Mouse (Mus musculus): Measurements from ENCODE around the gene Mthfd1l. TPM values are rescaled to one million over a fixed set of nuclear protein-coding genes. Genes with fewer than 3 reads are reported as not detected.

Mthfd1l gene
- polyA plus RNA-seq, 1 experiment from 2014 or later, result 14.6 TPM

DNA sequence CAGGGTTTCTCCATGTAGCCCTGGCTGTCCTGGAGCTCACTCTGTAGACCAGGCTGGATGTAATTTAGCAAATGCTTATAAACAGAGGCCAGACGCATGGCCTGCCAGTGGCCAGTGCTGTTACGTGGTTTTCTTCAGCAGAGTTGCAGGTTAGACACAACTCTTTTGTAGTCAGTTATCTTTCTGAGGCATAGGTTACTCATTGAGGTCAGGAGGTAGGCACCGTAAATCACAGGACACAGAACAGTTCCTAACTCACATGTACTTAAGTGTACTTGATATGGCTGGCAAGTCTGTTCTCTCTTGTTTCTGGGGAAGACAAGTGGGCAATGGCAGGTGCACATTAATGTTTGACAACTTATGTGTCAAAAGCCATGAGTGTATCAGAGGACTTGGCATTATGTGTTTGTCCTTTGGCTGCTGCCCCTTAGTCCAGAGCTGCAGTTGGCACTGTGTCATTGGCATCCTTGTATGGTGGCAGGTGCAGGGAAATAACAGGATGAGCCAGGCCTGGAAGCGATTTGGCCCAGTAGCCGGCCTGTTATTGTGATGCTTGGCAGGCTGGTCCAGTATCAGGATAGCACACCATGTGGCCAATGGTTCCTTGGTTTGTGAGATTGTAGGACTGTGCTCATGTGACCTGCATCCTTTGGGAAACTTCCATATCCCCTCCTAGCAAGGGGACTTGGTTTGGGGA lies 6.0 kb downstream of the Mthfd1l start:
- H3K27me3 ChIP-seq (replicated peaks), result no peaks in the 10 kb centered on the region
- no peak for ATAC-seq (ENCODE audit: insufficient read depth, low FRiP score, low read depth)
- peaks cover 9% of the 10 kb centered on the region for H3K36me3 ChIP-seq
- WGBS, result 85% methylated on average over 5 of the region's 5 CpGs
- no peak overlapping the region for H3K27ac ChIP-seq
- H3K9me3 ChIP-seq, result no peaks in the 10 kb centered on the region
- H3K4me3 ChIP-seq (replicated peaks), result no peak overlapping the region
- no peak overlapping the region for H3K4me2 ChIP-seq
- no peak overlapping the region for H3K9ac ChIP-seq
- H3K4me1 ChIP-seq, result peaks cover 3% of the 10 kb centered on the region; the same call in 1 of the 2 replicates

DNA sequence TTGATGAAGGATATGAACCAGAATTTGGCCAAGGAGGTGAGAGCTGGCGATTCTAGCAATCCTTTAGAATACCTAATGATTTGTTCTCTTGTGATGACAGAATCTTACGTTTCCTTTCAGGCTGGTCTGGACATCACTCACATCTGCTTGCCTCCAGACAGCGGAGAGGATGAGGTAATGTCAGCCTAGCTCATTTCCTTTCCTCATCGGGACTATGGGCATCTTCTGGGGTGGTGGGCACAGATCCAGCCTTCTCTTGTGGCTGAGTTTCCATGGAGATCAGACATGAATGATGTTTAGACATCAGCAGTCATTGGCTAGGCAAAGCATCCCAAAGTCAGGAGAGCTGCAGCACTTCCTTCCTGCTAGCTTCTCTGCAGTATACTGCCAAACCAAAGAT lies 7.3 kb downstream of the Mthfd1l start:
- no peak for ATAC-seq (ENCODE audit: insufficient read depth, low FRiP score, low read depth)
- WGBS, result 81% methylated on average over 4 of the region's 4 CpGs

DNA sequence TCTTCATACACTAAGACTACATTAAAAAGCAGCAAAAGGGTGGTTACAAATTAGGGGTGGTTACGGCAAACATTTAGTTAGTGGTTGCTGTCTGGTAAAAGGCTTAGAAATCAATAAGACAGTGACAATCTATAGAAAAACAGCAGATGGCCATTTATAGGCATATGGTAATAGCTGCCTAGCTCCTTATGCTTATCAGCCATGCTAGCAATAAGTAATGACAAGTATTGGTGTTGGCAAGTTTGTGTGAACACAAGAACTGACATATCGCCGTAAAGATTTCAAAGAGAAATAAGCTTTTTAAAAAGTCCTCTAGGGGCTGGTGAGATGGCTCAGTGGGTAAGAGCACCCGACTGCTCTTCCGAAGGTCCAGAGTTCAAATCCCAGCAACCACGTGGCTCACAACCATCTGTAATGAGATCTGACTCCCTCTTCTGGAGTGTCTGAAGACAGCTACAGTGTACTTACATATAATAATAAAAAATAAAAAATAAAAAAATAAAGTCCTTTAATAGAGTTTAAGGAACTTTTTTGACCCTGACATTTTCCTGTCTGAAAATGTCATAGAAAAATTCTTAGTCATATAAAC lies 17.5 kb downstream of the Mthfd1l start:
- Histone ChIP-seq H3K27ac (no peak overlapping the region), H3K4me2 (no peak overlapping the region), H3K36me3 (peaks cover 10% of the 10 kb centered on the region; the same call in 1 of the 2 replicates), H3K27me3 (replicated peaks) (no peaks in the 10 kb centered on the region), H3K9ac (no peak overlapping the region), H3K9me3 (no peaks in the 10 kb centered on the region), H3K4me3 (replicated peaks) (no peak overlapping the region), H3K4me1 (no peaks in the 10 kb centered on the region)
- WGBS, result 89% methylated on average over 6 of the region's 6 CpGs
- ATAC-seq (ENCODE audit: insufficient read depth, low FRiP score, low read depth), result no peak

More for the DNA sequence above, 7.3 kb downstream of the Mthfd1l start:
- H3K4me3 ChIP-seq (replicated peaks), result no peak overlapping the region
- H3K4me2 ChIP-seq, result no peak overlapping the region
- H3K9me3 ChIP-seq, result no peaks in the 10 kb centered on the region
- peaks cover 9% of the 10 kb centered on the region for H3K36me3 ChIP-seq
- no peak overlapping the region for H3K9ac ChIP-seq
- H3K4me1 ChIP-seq, result no peaks in the 10 kb centered on the region
- no peaks in the 10 kb centered on the region for H3K27me3 ChIP-seq (replicated peaks)
- H3K27ac ChIP-seq, result no peak overlapping the region

DNA sequence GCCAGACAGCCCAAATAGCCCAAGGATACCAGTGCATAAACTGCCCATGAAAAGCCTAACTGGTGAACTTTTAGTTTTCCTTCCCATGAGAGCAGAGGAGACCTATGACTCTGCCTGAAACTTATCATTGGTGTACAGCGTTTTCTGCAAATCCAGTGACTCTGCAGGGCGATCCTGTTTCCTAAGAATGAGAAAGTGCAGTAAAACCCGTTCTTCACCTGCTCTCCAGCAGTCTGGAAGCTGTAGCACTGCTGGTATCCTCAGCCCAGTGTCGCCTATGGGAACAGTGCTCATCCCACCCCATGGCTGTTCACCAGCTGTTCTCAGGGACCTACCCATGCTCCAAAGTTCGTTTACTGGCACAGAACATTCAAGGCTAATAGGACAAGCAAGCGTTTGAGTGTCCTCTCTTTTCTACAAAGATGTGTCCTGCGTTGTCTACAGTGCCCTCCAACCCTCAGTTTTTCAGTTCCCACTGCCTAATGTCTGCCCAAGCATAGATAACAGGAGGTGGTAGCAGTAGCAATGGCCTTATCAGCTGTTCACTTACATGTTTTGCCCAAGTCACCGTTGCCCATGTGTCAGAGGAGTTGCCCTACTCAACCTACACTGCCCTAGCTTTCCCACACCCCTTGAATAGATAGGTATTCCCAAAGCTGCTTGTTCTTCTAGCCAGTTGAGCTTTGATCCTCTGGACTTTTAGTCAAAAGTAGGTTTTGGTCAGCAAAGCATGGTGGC lies 20.6 kb downstream of the Mthfd1l start:
- no peak overlapping the region for H3K4me2 ChIP-seq
- no peaks in the 10 kb centered on the region for H3K9me3 ChIP-seq
- H3K36me3 ChIP-seq, result peaks cover 13% of the 10 kb centered on the region; the same call in 1 of the 2 replicates
- no peak overlapping the region for H3K9ac ChIP-seq
- no peak overlapping the region for H3K4me3 ChIP-seq (replicated peaks)
- no peaks in the 10 kb centered on the region for H3K4me1 ChIP-seq
- H3K27ac ChIP-seq, result no peak overlapping the region
- peak; percentile 93 for ATAC-seq (ENCODE audit: insufficient read depth, low FRiP score, low read depth)
- no peaks in the 10 kb centered on the region for H3K27me3 ChIP-seq (replicated peaks)
- WGBS, result 85% methylated on average over 8 of the region's 8 CpGs

DNA sequence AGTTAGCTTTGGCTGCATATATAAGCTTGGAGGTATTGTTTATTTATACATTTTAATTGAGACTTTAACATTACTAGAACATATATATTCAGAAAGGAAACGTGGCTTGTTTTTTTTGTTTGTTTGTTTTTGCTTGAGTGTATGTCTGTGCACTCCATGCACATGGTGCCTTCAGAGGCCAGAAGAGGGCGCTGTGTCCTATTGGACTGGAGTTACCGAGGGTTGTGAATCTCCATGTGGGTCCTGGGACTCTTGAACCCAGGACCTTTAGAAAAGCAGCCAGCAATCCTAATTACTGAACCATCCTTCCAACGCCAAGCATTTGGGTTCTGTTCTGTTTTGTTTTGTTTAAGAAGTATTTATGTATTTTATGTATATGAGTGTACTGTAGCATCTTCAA lies 22.4 kb downstream of the Mthfd1l start:
- Histone ChIP-seq H3K27me3 (replicated peaks) (no peaks in the 10 kb centered on the region), H3K9ac (no peak overlapping the region), H3K27ac (no peak overlapping the region), H3K4me2 (no peak overlapping the region), H3K9me3 (no peaks in the 10 kb centered on the region), H3K4me3 (replicated peaks) (no peak overlapping the region), H3K36me3 (peaks cover 13% of the 10 kb centered on the region; the same call in 1 of the 2 replicates), H3K4me1 (no peaks in the 10 kb centered on the region)
- ATAC-seq (ENCODE audit: insufficient read depth, low FRiP score, low read depth), result no peak
- WGBS, result 80% methylated on average over 4 of the region's 4 CpGs

DNA sequence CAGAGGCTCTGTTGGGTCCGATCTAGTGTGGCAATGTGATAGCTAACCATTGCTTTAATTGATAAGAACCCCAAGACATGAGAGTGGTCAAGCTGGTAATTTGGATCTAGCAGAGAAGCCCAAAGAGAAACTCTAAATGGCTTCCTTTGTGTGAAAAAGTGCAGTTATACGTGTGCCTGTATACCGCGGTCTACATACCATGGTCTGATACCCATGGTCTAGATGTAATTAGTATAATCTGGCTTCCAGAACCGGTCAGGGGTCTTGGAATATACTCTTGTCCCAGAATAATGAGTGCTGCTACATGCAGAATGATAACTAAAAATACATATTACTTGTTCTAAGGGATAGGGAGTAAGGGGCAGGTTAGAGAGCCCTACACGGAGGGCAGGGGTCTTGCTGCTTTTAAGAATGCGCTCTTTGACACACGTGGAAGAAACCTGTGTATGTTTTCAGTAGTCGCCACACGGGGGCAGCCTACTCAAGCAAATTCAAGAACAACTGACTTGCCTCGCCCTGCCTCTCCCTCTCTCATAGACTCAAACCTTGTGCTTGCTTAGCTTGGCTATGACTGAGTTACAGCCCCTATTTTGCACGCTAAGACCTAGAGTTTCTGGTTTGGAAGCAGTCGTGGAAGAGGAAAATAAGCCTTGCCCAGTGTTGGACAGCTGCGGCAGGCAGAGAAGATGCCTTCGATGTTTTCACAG lies 23.4 kb downstream of the Mthfd1l start:
- no peaks in the 10 kb centered on the region for H3K4me1 ChIP-seq
- no peak overlapping the region for H3K4me3 ChIP-seq (replicated peaks)
- 47% methylated on average over 15 of the region's 15 CpGs for WGBS
- H3K27me3 ChIP-seq (replicated peaks), result no peaks in the 10 kb centered on the region
- peak; percentile 44; the same call in 1 of the 2 replicates for ATAC-seq (ENCODE audit: insufficient read depth, low FRiP score, low read depth)
- H3K36me3 ChIP-seq, result peaks cover 8% of the 10 kb centered on the region; the same call in 1 of the 2 replicates
- H3K4me2 ChIP-seq, result no peak overlapping the region
- H3K27ac ChIP-seq, result peak overlapping the region; percentile 44; the same call in 1 of the 2 replicates
- H3K9me3 ChIP-seq, result no peaks in the 10 kb centered on the region
- no peak overlapping the region for H3K9ac ChIP-seq

DNA sequence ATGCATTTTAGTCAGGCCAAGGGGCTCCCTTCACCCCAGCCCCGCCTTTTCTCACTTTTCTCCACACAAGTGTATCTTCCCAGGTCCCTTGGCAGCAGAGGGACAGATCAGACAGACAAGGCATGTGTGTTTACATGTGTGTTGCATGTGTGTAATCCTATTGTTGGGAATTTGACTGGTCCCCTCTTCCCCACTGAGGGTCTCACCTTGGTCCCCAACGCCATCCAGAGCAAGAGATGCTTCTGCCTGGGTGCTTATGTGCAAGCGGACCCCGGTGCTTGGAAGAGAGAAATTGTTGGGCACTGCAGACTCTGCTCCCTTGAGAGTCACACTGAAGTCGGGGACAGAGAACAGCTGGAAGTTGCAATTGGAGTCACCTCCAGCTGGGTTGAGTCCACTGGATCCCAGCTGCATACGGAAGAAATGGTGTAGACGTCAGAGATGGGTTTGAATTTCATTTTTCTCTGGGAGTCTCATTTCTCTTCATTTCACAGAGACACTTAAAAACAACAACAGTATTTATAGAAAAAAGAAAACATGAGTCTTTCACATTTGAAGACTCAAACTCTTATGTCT lies 25.0 kb downstream of the Mthfd1l start:
- H3K27ac ChIP-seq, result no peak overlapping the region
- H3K36me3 ChIP-seq, result 0 out of 2 replicates have a peak, but pooled peaks cover 6% of the 10 kb centered on the region
- 68% methylated on average over 7 of the region's 7 CpGs for WGBS
- no peak for ATAC-seq (ENCODE audit: insufficient read depth, low FRiP score, low read depth)
- H3K4me2 ChIP-seq, result no peak overlapping the region
- H3K9me3 ChIP-seq, result no peaks in the 10 kb centered on the region
- no peaks in the 10 kb centered on the region for H3K4me1 ChIP-seq
- no peak overlapping the region for H3K9ac ChIP-seq
- H3K27me3 ChIP-seq (replicated peaks), result no peaks in the 10 kb centered on the region
- H3K4me3 ChIP-seq (replicated peaks), result no peak overlapping the region

DNA sequence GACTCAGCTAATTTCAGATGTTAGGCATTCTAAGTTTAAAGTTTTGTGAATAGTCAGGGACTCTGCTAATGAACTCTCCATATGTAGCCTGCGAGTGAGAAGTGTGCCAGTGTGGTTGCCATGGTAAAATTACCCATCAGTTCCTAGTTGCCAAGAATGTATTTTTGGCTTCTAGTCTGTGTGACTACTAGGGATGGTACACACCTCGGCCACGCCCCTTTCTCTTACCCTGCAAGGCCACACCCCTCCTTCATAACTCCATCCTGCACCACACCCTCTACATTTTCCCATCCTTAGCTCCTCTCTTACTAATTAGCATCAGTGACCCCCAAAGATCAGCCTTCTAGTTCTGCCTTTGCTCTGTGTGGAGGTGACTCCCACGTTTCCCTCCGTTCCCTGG lies 29.8 kb downstream of the Mthfd1l start:
- Histone ChIP-seq H3K9ac (no peak overlapping the region), H3K4me1 (peaks cover 9% of the 10 kb centered on the region; the same call in 1 of the 2 replicates), H3K36me3 (no peaks in the 10 kb centered on the region), H3K9me3 (no peaks in the 10 kb centered on the region), H3K27me3 (replicated peaks) (no peaks in the 10 kb centered on the region), H3K4me2 (no peak overlapping the region), H3K4me3 (replicated peaks) (no peak overlapping the region), H3K27ac (no peak overlapping the region)
- no peak for ATAC-seq (ENCODE audit: insufficient read depth, low FRiP score, low read depth)
- WGBS, result 87% methylated on average over 5 of the region's 5 CpGs

DNA sequence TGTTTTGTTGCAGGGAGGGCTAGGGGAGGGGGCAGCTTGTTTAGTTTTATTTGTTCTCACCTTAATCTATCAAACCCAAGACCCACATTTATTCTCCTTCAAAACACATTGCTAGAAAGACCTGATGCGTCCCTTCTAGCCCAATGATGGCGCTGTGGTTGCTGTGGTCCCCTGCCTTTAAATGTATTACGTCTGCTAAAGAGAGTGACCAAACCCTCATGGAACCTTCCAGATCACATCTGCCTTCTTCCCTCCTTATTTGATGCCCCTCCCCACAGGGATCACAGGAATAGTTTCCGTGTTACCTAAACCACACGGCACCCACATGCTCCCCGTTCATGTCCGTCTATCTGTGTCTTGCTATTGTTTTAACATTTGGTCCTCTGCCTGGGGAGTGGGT lies 32.3 kb downstream of the Mthfd1l start:
- H3K9ac ChIP-seq, result no peak overlapping the region
- no peaks in the 10 kb centered on the region for H3K36me3 ChIP-seq

DNA sequence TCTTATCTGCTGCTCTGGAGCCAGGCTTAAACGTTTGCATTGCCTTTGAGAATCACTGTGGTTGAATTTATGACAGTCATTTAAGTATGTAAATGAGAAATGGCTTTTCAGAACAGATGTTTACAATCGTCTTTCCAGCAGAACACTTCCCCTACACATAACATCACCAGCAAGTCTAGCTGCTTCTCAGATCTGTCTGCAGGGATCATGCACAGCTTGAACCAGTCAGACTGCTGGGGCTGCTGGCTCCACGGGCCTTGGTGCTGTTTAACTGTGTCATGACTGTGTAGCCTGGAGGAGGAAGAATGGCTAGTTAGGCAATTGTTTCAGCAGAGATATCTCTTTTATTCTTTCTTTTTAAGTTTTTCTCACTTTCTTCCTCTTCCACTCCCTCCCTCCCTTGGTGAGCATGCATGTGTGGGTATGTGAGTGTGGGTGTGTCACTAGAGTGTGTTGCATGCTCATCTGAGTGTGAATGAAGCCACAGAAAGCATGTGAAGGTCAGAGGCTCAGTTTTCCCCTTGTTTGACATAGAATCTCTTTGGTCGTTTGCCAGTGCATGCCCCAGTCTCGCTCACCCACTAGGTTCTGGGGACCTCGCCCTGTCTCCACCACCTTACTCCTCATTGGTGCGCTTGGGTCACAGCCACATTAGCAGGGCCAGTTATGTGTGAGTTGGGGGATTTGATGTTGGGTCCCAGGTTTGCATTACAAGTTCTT lies 33.5 kb downstream of the Mthfd1l start:
- no peak overlapping the region for H3K4me2 ChIP-seq
- 38% methylated on average over 7 of the region's 7 CpGs for WGBS
- no peak overlapping the region for H3K9ac ChIP-seq
- no peak overlapping the region for H3K4me3 ChIP-seq (replicated peaks)
- H3K27ac ChIP-seq, result peak overlapping the region; percentile 82
- H3K4me1 ChIP-seq, result peaks cover 9% of the 10 kb centered on the region; the same call in 1 of the 2 replicates
- H3K36me3 ChIP-seq, result no peaks in the 10 kb centered on the region
- H3K9me3 ChIP-seq, result no peaks in the 10 kb centered on the region
- H3K27me3 ChIP-seq (replicated peaks), result no peaks in the 10 kb centered on the region
- peak; percentile 87; the same call in 1 of the 2 replicates for ATAC-seq (ENCODE audit: insufficient read depth, low FRiP score, low read depth)

More for the DNA sequence above, 32.3 kb downstream of the Mthfd1l start:
- no peak overlapping the region for H3K4me3 ChIP-seq (replicated peaks)
- 67% methylated on average over 7 of the region's 7 CpGs for WGBS
- no peaks in the 10 kb centered on the region for H3K9me3 ChIP-seq
- no peaks in the 10 kb centered on the region for H3K27me3 ChIP-seq (replicated peaks)
- ATAC-seq (ENCODE audit: insufficient read depth, low FRiP score, low read depth), result no peak
- peaks cover 9% of the 10 kb centered on the region; the same call in 1 of the 2 replicates for H3K4me1 ChIP-seq
- H3K27ac ChIP-seq, result peak overlapping the region; percentile 75
- no peak overlapping the region for H3K4me2 ChIP-seq
